Mouse (Mus musculus) kidney, adult 2 months (tissue): ENCODE measurements at regions not wholly inside any gene's neighbourhood (a gene's known extent, or its start where the extent isn't known, plus 50 kb on each side); places are given as distances from the start of the nearest gene placed in this dataset.

Source experiments
- CTCF ChIP-seq: fragments of 200-500 bp; conservative IDR thresholded peaks from 2 replicates; pipeline ENCODE4 v1.5.1; 2011; ENCODE audit warnings: low read depth, mild to moderate bottlenecking, control low read depth, low read length, moderate library complexity, mixed read lengths; ENCODE audit not compliant: insufficient read depth, insufficient read length
- POLR2A ChIP-seq: fragments of 200-500 bp; IDR thresholded peaks from one replicate; pipeline ENCODE4 v1.6.1; 2011; ENCODE audit warnings: low read depth, low read length, control low read depth

DNA sequence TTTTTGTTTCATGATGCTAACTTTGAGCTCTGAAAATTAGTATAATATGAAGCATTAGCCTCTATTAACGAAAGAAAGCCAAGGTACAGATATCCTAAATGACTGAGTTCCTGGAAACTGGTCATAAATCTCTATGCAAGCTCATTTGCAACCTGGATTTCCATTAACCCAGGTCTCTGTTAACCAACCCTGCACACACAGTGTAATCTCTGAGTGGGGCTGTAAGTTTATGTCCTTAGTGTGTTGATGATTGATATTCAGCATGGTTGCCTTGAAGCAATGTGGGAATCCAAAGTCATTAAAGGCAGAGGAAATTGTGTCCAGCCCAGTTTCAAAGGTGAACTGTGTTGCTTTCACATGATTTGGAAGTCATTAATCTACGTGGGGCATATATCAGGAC, 225.9 kb upstream of the Lcorl start:
- no peak for TF ChIP-seq CTCF
- no peak for TF ChIP-seq POLR2A
